Mouse (Mus musculus): ENCODE measurements around the gene Myo1e. TPM values are rescaled to one million over a fixed set of nuclear protein-coding genes. Genes with fewer than 3 reads are reported as not detected.

Gene Myo1e
- polyA plus RNA-seq, 1 experiment from 2014 or later: 12.1 TPM

- no peaks in the 10 kb centered on the region for H3K4me1 ChIP-seq
- no peak for DNase-seq (ENCODE audit: low spot score)
- 84% methylated on average over 12 of the region's 12 CpGs for WGBS
These were observed 188.5 kb downstream of the Myo1e start for GRCm38 (mm10) chr9:70395617-70396016.

DNA sequence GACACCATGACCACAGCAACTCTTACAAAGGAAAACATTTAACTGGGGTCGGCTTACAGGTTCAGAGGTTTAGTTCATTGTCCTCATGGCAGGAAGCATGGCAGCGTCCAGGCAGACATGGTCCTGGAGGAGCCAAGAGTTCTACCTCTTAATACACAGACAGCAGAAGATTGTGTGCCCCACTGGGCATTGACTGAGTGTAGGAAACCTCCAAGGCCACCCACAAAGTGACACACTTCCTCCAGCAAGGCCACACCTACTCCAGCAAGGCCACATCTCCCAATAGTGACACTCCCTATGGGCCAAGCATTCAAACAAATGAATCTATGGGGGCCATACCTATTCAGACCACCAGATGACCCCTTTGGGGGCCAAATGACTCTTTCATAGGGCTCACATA, 188.9 kb downstream of the Myo1e start:
- no peaks in the 10 kb centered on the region for H3K9me3 ChIP-seq (replicated peaks)

More at GRCm38 (mm10) chr9:70395617-70396016, 188.5 kb downstream of the Myo1e start:
- H3K9me3 ChIP-seq (replicated peaks): no peaks in the 10 kb centered on the region
- H3K4me3 ChIP-seq: no peak overlapping the region
- H3K27ac ChIP-seq (replicated peaks): no peak overlapping the region
- H3K36me3 ChIP-seq: peaks cover 19% of the 10 kb centered on the region
- no peaks in the 10 kb centered on the region for H3K27me3 ChIP-seq (ENCODE audit: low read depth, poor library complexity, severe bottlenecking)

DNA sequence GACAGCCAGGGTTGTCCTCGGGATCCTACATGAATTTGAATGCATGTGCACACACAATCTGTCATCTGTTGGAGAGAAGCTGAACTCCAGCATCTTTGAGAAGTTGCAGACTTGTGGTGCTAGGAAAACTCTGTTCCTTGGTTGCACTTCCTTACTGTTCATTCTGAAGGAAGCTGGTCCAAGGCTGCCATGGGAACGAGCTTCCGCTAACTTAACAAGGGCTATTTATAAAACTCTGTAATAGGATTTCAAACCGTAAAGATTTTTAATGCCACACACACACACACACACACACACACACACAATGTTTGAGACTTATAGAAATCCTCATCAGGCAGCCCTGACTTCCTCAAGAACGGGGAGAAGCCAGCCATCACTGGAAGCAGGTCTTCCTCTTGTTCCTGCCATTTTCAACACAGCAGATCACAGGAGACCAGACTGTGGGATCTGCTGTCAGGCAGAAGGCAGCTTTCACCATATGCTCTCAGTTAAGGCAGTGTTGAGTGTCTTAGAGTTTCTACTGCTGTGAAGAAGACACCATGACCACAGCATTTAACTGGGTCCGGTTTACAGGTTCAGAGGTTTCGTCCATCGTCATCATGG, 194.9 kb downstream of the Myo1e start:
- Histone ChIP-seq H3K9me3 (replicated peaks) (no peaks in the 10 kb centered on the region), H3K27ac (replicated peaks) (no peak overlapping the region), H3K4me3 (no peak overlapping the region), H3K36me3 (peaks cover 16% of the 10 kb centered on the region), H3K27me3 (ENCODE audit: low read depth, poor library complexity, severe bottlenecking) (no peaks in the 10 kb centered on the region), H3K4me1 (no peaks in the 10 kb centered on the region)
- DNase-seq (ENCODE audit: low spot score): no peak
- 94% methylated on average over 8 of the region's 8 CpGs for WGBS

More for the DNA sequence above, 188.9 kb downstream of the Myo1e start:
- WGBS: 98% methylated on average over 2 of the region's 2 CpGs
- no peaks in the 10 kb centered on the region for H3K27me3 ChIP-seq (ENCODE audit: low read depth, poor library complexity, severe bottlenecking)
- H3K4me3 ChIP-seq: no peak overlapping the region
- no peak overlapping the region for H3K27ac ChIP-seq (replicated peaks)
- DNase-seq (ENCODE audit: low spot score): no peak
- peaks cover 19% of the 10 kb centered on the region for H3K36me3 ChIP-seq
- no peaks in the 10 kb centered on the region for H3K4me1 ChIP-seq

DNA sequence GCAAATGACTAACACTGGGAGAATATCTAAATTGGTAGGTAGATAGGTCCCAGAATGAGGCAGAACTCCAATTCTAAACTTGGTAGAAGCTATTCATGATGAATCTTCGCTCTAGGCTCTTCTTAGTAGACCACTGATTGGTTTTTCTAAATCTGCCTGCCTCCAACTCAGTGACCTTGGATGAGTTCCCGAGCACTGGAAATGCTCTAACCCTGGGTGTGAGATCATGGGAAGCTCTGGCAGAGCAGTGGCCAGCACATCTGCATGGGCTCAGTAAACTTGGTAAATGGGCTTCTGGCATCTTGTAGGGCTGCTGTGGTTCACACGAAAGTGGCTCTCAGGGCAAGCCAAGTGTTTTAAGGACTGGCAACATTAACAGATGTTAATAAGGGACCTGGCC, 199.4 kb downstream of the Myo1e start:
- DNase-seq (ENCODE audit: low spot score): no peak
- Histone ChIP-seq H3K36me3 (peaks cover 55% of the 10 kb centered on the region), H3K4me1 (no peaks in the 10 kb centered on the region), H3K27me3 (ENCODE audit: low read depth, poor library complexity, severe bottlenecking) (no peaks in the 10 kb centered on the region), H3K4me3 (no peak overlapping the region), H3K9me3 (replicated peaks) (no peaks in the 10 kb centered on the region), H3K27ac (replicated peaks) (no peak overlapping the region)
- 92% methylated on average over 3 of the region's 3 CpGs for WGBS

- Histone ChIP-seq H3K4me3 (no peak overlapping the region), H3K36me3 (peaks cover 77% of the 10 kb centered on the region), H3K9me3 (replicated peaks) (no peaks in the 10 kb centered on the region), H3K27me3 (ENCODE audit: low read depth, poor library complexity, severe bottlenecking) (no peaks in the 10 kb centered on the region), H3K4me1 (no peaks in the 10 kb centered on the region), H3K27ac (replicated peaks) (no peak overlapping the region)
- WGBS: 92% methylated on average over 3 of the region's 3 CpGs
- DNase-seq (ENCODE audit: low spot score): no peak
These were observed 201.6 kb downstream of the Myo1e start for GRCm38 (mm10) chr9:70408791-70409190.

DNA sequence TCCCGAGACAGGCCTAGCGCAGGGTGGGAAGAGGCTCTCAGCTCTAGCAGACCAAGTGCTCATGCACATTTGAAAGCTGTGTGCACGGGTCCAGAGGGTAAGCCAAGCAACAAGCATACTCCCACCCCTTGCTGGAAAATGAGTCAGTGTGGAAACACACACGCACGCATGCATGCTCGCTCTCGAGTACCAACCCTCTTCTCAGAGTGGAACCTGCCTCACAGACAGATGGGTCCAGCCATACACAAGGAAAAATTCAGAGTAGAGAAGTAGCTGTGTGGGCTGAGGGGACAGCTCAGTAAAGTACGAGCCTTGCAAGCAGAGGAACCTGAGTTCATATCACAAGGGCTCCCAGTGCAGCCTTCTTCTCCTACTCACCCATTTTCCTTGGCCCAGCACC, 202.6 kb downstream of the Myo1e start:
- H3K9me3 ChIP-seq (replicated peaks): no peaks in the 10 kb centered on the region
- H3K27ac ChIP-seq (replicated peaks): no peak overlapping the region
- no peaks in the 10 kb centered on the region for H3K27me3 ChIP-seq (ENCODE audit: low read depth, poor library complexity, severe bottlenecking)
- no peak overlapping the region for H3K4me3 ChIP-seq
- 97% methylated on average over 8 of the region's 8 CpGs for WGBS
- peaks cover 85% of the 10 kb centered on the region for H3K36me3 ChIP-seq
- H3K4me1 ChIP-seq: no peaks in the 10 kb centered on the region
- DNase-seq (ENCODE audit: low spot score): no peak

DNA sequence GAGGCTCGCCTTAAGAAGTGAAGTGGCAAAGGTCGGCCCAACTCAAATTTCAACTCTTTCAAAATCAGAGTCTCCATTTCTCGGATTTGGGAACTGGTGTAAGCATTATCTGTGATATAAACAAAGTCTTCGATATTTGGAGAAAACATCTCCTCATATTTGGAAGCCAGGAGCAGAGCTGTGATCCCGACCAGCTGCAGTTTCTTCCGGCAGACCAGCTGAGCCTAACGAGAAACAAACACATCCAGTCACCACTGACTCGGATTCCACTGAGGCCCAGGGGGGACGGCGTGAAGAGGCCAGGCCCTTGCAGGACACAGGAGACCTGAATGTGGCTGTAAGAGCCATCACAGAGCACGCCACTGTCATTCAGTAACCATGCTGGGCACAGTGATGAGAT, 203.5 kb downstream of the Myo1e start:
- peaks cover 92% of the 10 kb centered on the region for H3K36me3 ChIP-seq
- 83% methylated on average over 11 of the region's 11 CpGs for WGBS
- no peaks in the 10 kb centered on the region for H3K9me3 ChIP-seq (replicated peaks)

GRCm38 (mm10) chr9:70413038-70413437, 205.9 kb downstream of the Myo1e start:
- no peaks in the 10 kb centered on the region for H3K4me1 ChIP-seq
- peaks cover 98% of the 10 kb centered on the region for H3K36me3 ChIP-seq
- WGBS: 93% methylated on average over 7 of the region's 7 CpGs
- H3K27ac ChIP-seq (replicated peaks): no peak overlapping the region
- H3K27me3 ChIP-seq (ENCODE audit: low read depth, poor library complexity, severe bottlenecking): no peaks in the 10 kb centered on the region
- H3K4me3 ChIP-seq: no peak overlapping the region
- no peak for DNase-seq (ENCODE audit: low spot score)
- no peaks in the 10 kb centered on the region for H3K9me3 ChIP-seq (replicated peaks)

More for the DNA sequence above, 203.5 kb downstream of the Myo1e start:
- H3K27me3 ChIP-seq (ENCODE audit: low read depth, poor library complexity, severe bottlenecking): no peaks in the 10 kb centered on the region
- H3K4me3 ChIP-seq: no peak overlapping the region
- no peak overlapping the region for H3K27ac ChIP-seq (replicated peaks)
- no peak for DNase-seq (ENCODE audit: low spot score)
- no peaks in the 10 kb centered on the region for H3K4me1 ChIP-seq

- 85% methylated on average over 3 of the region's 3 CpGs for WGBS
- no peaks in the 10 kb centered on the region for H3K27me3 ChIP-seq (ENCODE audit: low read depth, poor library complexity, severe bottlenecking)
- H3K4me3 ChIP-seq: no peak overlapping the region
- peaks cover 17% of the 10 kb centered on the region for H3K4me1 ChIP-seq
- H3K36me3 ChIP-seq: peaks cover 78% of the 10 kb centered on the region
- no peaks in the 10 kb centered on the region for H3K9me3 ChIP-seq (replicated peaks)
- no peak overlapping the region for H3K27ac ChIP-seq (replicated peaks)
- no peak for DNase-seq (ENCODE audit: low spot score)
These were observed 209.3 kb downstream of the Myo1e start for GRCm38 (mm10) chr9:70416412-70416811.

- Histone ChIP-seq H3K9me3 (replicated peaks) (no peaks in the 10 kb centered on the region), H3K4me3 (peak within 1 kb of the TSS; percentile 83), H3K27ac (replicated peaks) (peak within 1 kb of the TSS; percentile 97), H3K4me1 (peaks cover 17% of the 10 kb centered on the region), H3K36me3 (peaks cover 64% of the 10 kb centered on the region), H3K27me3 (ENCODE audit: low read depth, poor library complexity, severe bottlenecking) (no peaks in the 10 kb centered on the region)
- DNase-seq (ENCODE audit: low spot score): peak; percentile 93
- 3% methylated on average over 45 of the region's 45 CpGs for WGBS
These were observed 214.3 kb downstream of the Myo1e start, which contains the start of gene Ccnb2 for GRCm38 (mm10) chr9:70421257-70422056. TSS of gene Ccnb2 (minus strand) at chr9:70421547.

GRCm38 (mm10) chr9:70422661-70423060, 215.5 kb downstream of the Myo1e start:
- Histone ChIP-seq H3K27me3 (ENCODE audit: low read depth, poor library complexity, severe bottlenecking) (no peaks in the 10 kb centered on the region), H3K27ac (replicated peaks) (no peak overlapping the region), H3K4me3 (no peak overlapping the region), H3K4me1 (peaks cover 17% of the 10 kb centered on the region), H3K9me3 (replicated peaks) (no peaks in the 10 kb centered on the region), H3K36me3 (peaks cover 64% of the 10 kb centered on the region)
- no peak for DNase-seq (ENCODE audit: low spot score)
- 96% methylated on average over 2 of the region's 2 CpGs for WGBS

DNA sequence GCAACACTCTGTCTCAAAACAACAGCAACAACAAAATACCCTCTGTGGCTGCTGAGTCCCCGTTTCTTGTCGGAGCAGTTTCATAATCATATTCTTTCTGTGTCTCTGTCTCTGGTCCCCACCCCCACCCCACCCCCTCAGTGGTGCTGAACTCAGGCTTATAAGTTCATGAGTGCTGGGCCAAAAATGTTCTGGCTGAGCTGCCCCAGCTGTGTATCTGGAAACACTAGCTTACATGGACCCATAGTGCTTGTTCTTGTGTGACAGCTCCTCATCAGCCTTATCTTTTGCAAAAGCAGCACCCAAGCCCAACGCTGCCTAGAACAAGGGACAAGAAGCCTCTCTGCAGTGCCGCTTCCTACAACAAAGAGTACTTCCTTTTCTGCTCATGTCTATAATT, 232.8 kb downstream of the Myo1e start:
- no peaks in the 10 kb centered on the region for H3K4me1 ChIP-seq
- DNase-seq (ENCODE audit: low spot score): no peak
- peaks cover 98% of the 10 kb centered on the region for H3K36me3 ChIP-seq
- no peaks in the 10 kb centered on the region for H3K27me3 ChIP-seq (ENCODE audit: low read depth, poor library complexity, severe bottlenecking)
- H3K4me3 ChIP-seq: no peak overlapping the region
- H3K9me3 ChIP-seq (replicated peaks): no peaks in the 10 kb centered on the region
- 93% methylated on average over 4 of the region's 4 CpGs for WGBS
- no peak overlapping the region for H3K27ac ChIP-seq (replicated peaks)

- no peak for DNase-seq (ENCODE audit: low spot score)
- Histone ChIP-seq H3K27ac (replicated peaks) (no peak overlapping the region), H3K27me3 (ENCODE audit: low read depth, poor library complexity, severe bottlenecking) (no peaks in the 10 kb centered on the region), H3K4me1 (no peaks in the 10 kb centered on the region), H3K36me3 (peaks cover 90% of the 10 kb centered on the region), H3K4me3 (no peak overlapping the region), H3K9me3 (replicated peaks) (no peaks in the 10 kb centered on the region)
- WGBS: 95% methylated on average over 5 of the region's 5 CpGs
These were observed 241.9 kb downstream of the Myo1e start for GRCm38 (mm10) chr9:70449072-70449471.

All from midbrain, embryonic 10.5 days (tissue).